Mouse (Mus musculus): ENCODE measurements around the gene Lias.

The Lias gene

DNA sequence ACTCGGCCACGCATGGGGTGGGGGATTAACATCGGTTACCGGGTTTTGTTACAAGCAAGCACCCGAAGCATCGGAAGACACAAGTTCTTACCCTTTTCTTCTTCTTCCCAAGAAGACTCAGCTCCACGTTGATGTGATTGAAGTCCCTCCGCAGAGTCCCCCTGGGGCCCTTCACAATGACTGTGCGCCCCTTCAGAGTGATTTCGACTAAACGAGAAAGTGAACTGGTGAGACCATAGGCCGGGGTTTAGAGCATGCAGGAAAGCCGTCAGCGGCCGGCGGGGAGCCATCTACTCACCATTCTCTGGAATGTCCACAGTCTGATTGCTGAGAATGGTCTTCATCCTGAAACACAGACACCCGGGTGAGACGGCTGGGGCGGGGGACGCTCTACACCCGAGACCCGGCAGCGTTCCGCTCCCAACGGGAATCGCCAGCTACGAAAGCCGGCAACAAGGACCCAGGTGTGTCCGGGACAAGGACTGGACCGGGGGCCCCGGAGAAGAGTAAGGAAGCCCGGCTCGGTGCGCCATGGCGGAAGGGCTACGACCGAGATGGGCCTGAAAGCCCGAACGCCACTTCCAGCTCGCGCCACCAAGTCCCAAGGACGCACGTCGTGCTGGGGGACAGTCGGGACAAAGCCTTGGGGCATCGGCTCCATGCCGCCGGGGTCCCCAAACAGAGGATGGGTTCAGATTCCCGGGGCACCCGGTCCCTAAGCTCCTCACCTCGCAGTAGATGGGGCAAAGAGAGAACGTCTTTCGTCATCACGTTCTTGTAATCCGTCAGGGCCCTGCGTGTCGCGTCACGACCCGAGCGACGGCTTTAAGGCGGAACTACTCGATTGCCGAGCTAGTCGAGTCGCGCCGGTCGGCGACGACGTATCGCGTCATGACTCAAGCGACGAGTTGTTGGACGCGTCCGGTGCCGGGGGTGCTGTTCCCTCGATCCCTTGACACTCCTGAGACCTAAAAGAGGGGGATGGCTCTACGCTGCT lies at the start of gene Lias, which contains the start of gene Rpl9:
TSS of gene Lias (plus strand) at position 850 of the 997 bp plus-strand sequence.
TSS of gene Rpl9 (minus strand) at position 797 of the 997 bp plus-strand sequence.
- peak; percentile 96 for DNase-seq (ENCODE audit: low read depth, low spot score)

DNA sequence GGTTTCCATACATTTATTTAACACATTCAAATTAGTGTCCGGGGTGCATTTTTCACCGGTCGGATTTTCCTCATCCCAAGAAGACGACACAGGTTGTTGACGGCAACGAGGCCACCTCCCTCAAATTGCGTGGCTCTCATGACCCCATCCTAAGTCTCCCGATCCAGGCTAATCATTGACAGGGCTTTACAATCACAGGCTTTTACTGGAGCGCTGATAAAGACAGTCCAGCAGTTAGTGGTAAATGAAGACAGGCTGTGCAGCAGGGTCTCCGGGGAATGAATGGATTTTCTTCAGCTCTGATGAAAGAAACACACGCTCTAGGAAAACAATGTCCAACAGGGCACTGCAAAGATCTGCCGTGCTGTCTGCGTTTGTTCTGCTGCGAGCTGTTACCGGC lies 43.1 kb upstream of the Lias start, which contains the start of gene Klb:
TSS of gene Klb (plus strand) at position 147 of the 400 bp plus-strand sequence.
- DNase-seq (ENCODE audit: low read depth, low spot score): no peak

DNA sequence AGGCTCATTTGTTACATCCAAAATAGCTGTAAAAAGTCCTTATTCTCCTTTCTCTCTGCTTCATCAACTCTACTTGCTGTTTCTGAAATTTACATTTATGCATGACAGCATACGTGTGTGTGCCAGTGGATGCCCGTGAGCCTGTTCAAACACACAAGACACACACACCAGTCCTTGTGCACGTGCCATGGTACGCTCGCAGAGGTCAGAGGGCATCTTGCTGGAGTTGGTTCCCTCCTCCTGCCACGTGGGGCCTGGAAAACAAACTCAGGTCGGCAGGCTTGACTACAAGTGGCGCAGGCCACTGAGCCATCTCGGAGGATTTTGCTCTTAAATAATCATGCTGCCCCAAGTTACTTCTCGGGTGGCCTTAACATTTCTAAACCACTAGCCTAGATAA lies 40.8 kb upstream of the Lias start:
- no peak for DNase-seq (ENCODE audit: low read depth, low spot score)

DNA sequence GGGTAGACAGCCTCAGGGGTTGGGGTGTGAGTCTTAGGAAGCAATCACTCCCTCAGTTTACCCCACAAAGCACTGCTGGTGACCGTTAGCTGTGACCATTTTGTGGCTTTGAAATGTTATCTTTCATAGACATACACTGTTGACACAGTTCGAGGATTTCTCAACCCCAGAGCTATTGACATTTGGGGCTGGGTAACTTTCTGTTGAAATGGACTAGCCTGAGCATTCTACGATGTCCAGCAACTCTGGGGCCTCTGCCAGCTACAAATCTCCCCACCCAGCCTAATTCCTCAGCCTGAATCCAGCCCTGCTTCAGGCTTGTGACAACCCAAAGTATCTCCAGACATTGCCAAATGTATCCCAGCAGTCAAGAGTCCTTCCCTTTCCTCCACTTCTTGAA lies 37.2 kb upstream of the Lias start:
- no peak for DNase-seq (ENCODE audit: low read depth, low spot score)

DNA sequence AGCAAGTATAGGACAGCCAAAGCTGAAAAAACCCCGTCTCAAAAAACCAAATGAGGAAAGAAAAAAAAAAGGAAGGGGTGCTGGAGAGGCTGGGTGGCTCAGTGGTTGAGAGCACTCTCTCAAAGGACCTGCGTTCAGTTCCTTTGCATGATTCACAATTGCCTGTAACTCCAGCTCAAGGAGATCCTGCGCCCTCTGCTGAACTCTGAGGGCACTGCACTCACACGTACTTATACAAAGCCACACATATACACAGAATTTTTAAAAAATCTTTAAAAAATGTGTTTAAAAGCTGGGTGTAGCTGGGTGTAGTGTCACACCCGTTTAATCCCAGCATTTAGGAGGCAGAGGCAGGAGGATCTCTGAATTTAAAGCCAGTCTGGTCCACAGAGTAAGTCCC lies 36.3 kb upstream of the Lias start:
- no peak for DNase-seq (ENCODE audit: low read depth, low spot score)

DNA sequence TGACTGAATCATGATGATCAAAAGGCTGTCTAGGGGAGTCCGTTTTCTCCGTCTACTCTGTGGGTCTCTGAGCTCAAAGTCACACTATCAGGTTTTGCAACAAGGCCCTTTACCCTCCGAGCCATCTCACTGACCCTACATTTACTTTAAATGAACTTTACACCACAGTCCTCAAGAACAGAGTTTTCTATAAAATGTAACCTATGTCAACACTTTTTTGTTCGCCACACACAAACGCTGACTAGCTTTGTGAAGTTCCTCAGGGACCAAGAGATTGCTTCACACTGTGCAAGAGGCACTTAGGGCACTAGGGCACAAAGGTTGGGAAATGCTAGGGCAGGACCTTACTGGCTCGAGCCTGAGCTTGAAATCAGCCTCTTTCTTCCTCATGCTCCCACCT lies 34.4 kb upstream of the Lias start:
- no peak for DNase-seq (ENCODE audit: low read depth, low spot score)

DNA sequence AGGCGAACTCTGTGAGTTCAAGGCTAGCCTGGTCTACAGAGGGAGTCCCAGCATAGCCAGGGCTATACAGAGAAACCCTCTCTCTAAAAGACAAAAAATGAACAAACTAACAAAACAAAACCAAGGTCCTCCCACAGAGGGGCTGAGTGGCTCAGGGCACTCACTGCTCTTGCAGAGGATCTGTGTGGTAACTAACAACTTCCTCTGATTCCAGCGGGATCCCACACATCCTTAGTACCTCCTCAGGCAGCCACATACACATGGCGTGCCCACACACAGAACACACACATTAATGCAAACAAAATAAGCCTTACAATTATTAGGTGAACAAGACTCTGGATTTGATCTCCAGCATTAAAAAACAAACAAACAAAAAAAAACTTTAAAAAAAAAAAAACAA lies 33.5 kb upstream of the Lias start:
- DNase-seq (ENCODE audit: low read depth, low spot score): no peak

DNA sequence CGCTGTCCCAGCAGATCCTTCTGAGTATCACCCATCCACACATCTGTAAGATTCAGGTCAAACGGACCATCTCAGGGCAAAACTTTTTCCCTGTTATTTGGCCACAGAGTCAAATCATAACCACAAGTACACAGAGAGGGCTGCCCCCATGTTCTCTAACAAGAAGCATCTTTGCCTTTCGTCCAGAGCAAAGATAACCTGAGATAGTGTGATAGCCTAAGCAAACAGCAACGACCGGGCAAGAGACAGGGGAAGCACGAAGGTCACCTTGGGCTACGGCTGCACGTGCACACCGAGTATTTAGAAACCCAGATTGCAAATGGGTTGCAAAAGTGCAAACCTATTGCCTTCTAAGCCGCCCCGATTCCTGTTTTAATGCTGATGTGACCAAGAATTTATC lies 23.5 kb upstream of the Lias start:
- DNase-seq (ENCODE audit: low read depth, low spot score): no peak

DNA sequence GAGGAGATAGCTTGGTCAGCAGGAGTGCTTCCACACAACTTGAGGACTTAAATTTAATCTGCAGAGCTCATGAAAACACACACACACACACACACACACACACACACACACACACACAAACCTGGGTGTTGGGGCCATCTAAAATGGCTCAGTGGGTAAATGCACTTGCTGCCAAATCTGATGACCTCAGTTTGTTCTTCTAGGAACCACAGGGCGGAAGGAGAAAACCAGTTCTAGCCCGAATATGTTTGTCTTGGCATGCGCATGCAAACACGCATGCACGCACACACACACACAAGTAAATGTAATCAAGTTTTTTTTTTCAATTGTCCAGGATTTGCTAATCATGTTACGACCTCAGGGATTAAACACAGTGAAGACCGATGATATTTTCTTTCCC lies 19.7 kb upstream of the Lias start:
- DNase-seq (ENCODE audit: low read depth, low spot score): no peak

DNA sequence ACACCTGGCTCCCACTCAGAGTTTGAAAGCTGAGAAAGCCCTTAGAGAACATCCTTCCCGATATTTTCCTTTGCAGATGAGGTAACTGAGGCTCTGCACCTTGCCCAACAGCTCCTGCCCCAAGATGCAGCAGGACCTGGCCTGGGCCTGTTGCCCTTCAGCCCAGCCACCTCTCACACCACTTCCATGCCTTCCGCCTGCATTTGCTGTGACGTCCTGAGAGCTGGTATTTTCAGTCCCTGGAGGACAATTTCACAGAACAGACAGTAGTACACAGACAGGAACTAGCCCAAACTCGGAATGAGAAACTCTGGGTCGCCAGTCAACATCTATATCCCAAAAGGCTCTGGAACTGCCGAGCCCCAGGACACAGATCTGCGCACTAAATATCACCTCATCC lies 16.6 kb upstream of the Lias start:
- no peak for DNase-seq (ENCODE audit: low read depth, low spot score)

DNA sequence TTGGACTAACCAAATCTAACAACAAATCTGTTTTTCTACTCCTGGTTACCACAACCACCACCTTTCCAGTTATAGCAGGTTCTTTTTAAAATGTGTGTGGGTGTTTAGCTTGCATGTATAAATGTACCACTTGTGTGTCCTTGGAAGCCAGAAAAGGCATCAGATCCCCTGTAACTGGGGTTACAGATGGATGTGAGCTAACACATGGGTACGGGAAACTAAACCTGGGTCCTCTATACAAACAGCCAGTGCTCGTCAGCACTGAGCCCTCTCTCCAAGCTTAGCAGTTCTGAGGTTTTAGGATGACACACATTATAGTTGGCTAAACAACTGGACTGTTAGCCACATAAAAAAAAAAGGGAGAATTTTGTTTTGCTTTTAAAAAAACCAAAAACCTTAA lies 5.6 kb upstream of the Lias start:
- DNase-seq (ENCODE audit: low read depth, low spot score): no peak

DNA sequence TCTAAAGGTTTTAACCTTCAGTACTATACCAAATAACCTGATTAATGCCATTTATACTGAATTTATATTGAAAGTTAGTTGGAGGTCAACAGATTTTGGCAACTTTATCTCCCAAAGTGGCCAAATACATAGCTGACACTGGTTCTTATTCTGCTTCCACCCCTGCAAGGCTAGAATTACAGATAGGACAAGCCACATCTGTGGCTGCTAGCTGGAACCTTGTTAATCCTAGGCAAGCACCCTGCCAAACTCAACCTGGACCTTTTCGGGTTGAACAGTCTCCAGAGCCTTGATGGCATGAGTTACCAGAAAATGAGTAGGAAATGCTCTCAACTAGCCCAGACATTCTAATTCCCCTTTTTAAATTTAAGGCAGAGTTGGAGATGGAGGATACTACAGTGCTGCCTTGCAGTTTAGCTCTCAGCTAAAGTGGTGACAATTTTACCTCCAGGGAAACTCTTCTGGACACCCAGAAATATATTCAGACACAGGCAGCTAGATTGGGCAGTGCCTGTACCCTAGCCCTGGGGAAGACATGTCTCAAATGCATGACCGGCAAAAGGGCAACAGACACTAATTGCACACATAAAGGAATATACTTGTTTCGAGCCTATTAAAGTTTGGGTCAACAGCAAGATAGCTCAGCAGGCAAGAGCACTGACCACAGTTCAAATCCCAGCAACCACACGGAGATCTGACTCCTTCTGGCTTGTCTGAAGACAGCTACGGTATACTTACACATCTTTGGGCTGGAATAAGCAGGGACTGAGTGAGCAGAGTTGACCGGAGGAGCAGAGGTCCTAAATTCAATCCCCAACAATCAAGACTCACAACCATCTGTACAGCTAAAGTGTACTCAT lies 4.1 kb upstream of the Lias start:
- DNase-seq (ENCODE audit: low read depth, low spot score): no peak

DNA sequence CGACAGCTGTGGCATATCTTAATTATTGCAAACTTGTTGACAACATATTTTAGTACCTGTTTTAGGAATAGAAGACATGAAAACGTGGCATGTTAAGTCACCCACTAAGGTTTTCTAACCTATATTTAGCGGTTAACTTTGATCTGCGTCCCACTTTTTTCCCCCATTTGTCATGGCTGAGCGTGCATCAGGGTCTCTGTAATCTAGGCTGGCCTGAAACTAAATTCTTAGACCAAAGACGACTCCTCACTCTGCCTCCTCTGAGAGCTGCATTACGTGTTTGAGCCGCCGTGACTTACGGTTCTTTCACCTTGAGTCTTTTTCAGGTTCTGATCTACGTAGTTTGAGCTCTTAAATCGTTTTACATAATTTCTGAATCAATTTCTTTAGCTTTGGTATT lies 456 bp downstream of the Lias start:
- no peak for DNase-seq (ENCODE audit: low read depth, low spot score)

DNA sequence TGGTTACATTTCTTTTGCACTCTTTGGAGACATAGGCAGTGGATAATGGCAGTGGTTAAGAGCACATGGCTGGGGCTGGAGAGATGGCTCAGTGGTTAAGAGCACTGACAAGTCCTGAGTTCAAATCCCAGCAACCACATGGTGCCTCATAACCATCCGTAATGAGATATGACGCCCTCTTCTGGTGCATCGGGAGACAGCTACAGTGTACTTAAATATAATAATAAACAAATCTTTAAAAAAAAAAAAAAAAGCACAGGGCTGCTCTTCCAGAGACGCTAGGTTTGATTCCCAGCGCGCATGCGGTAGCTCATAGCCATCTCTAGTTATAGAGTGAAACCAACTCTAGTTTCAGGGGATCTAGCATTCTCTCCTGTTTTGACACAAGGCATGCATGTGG lies 3.1 kb downstream of the Lias start:
- no peak for DNase-seq (ENCODE audit: low read depth, low spot score)

DNA sequence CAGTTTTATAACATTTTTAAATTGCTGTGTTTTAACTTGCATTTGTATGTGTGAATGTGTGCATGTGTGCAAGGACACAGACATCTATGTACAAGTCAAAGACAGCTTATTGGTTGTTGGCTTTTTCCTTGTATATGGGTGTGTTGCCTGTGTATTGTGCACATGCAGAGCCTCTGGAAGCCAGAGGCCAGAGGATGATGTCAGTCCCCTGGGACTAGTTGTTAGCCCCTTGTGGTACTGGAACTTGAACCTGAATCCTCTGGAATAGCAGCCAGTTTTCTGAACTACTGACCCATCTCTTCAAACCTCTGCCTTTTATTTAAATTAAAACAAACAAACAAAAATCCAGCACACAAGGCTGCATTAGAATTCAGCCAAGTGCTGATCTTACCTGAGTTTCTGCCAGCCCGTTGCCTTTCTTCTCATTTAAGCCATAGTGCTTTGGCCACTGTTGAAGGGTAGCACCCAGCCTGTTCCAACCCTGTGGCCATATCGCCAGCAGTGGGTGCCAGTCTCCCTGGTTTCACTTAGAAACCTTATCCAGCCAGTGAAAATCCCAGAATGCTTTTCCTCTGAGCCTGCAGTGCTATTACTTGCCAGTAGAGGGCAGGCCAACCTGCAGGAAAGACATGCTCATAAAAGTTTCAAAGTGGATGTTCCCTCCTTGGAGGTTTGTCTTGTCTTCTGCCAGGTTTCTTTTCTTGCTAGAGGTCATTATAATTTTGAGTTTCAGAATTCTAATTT lies 10.1 kb downstream of the Lias start:
- peak; percentile 60 for DNase-seq (ENCODE audit: low read depth, low spot score)

DNA sequence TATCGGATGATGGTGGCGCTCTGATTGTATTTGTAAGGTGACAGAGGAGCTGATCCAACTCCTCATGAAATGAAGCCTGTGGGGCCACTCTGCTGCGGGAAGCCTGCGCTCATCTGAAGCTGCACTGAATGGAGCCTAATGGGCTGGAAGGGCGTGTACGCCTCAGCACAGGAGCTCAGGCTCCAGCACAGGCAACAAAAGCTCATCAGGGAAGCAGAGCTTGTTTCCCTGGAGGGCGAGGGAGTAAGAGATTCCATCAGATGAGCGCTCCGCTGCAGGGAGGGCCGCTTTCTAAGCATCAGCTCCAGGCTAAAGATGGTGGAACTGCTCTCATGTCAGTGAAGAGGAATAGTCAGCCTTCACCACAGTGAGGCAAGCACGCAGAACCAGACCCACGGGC lies 16.7 kb downstream of the Lias start:
- DNase-seq (ENCODE audit: low read depth, low spot score): no peak

DNA sequence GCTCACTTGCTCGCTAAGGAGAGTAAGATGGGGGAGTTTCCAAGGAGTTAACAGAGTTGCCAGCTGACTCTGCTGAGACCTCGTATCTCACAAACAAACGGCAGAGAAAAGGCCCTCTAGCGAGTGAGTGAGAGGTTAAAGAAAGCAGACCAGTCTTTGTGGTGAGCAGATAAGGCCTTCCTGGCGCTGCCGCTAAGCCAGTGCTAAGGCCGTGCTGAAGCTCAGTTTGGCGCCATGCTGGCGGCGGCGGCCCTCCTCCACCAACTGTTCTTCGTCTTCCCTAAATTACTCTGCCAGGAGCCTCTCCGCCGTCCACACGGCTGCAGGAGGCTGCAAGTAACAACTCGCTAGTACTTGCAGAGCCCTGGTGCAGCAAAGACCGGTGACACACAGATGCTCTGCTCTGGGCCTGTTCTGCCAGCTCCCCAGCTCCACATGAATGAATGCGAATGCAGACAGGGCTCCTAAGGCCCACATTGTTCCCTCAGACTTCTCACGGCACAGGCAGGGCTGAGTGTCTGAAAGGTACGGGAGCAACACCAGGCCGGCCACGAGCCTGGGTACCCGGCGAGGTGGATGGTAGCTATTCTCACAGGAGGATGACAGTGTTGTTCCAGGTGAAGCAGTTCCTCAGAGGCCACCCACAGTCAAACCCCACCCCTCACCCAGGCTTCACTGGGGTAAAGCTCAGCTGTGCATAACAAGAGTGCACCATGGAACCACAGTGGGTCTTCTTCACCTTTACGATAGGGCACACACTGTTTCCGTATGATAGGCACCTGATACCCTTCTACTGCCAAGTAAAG lies 24.6 kb downstream of the Lias start:
- no peak for DNase-seq (ENCODE audit: low read depth, low spot score)

DNA sequence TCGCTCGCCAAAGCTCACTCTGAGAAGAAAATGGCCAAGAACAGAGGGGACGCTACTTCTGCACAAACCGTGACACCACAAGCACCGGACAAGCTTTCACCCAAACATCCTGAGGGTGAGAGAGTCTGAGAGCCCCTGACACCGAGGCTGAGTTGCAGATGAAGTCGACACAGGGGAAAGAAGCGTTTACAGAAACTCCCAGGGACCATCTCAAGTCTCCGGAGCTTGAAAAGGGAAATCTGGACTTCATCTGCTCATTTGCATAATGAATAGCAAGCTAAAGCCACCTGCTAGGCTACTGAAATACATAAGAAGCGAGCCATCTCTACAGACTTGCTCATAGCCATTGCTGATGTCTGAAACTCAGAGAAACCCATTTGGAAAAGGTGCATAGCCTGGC lies 27.8 kb downstream of the Lias start:
- DNase-seq (ENCODE audit: low read depth, low spot score): no peak

DNA sequence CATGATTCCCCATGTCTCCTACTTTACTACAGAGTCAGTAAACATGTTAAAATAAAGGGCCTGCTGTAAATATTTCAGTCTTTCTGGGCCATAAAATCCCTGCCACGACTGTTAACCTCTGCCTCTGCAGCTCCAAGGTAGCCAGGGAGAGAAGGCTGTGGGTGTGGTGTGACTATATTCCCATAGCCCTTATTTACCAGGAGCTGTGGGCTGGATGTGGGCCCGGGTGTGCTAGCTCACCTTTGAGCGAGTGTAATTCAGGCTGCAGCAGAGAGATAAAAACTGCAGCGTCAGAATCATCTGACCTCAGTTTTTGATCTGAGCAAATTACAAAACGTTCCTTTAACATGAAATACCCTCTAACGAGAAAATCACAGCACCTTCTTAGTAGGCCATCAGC lies 29.5 kb downstream of the Lias start:
- no peak for DNase-seq (ENCODE audit: low read depth, low spot score)

DNA sequence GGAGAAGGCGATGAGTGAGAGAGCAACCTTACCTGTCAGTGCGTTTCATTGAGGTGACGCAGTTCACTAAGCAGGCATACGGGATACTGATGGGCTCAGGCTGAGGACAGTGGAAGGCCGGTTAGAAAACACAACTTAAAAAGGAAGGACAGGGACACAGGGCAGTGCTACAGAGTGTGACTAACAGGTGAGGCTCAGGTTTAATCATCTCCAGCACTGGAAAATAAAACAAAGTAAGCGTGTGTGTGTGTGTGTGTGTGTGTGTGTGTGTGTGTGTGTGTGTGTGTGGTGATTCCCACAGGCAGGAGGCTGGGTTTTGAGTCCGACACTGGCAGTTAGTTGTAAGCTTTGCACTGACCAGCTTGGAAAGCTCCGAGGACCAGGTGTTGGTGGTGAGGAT lies 31.5 kb downstream of the Lias start:
- DNase-seq (ENCODE audit: low read depth, low spot score): no peak

DNA sequence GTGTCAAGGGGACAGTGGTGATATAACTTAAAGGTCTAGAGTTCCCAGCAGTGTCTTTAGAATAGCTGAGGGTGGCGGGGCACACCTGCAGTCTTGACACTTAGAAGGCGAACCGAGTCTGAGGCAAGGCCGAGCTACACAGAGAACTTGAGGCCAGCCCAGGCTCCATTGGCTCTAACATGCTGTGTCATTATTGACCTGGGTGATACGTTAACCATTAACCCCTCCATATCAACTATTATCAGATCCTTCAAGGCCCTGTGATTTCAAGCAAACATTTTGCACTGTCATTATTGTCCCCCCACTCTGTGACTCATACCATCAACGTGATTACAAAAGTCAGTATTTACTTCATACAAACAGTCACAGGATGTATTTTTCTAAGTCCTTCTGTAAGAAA lies 32.9 kb downstream of the Lias start:
- no peak for DNase-seq (ENCODE audit: low read depth, low spot score)

All from retina, adult 2 months (tissue).